Mouse (Mus musculus) stomach, embryonic 15.5 days (tissue): Measurements from ENCODE around the gene Lyst. TPM values are rescaled to one million over a fixed set of nuclear protein-coding genes. Genes with fewer than 3 reads are reported as not detected.

Source experiments
- ATAC-seq: fragments of 200-750 bp; cut with Nextera tagmentation; 2 replicates; pipeline ENCODE4 v1.8.0; 2017; ENCODE audit warnings: low read depth, moderate number of reproducible peaks, moderate TSS enrichment; ENCODE audit not compliant: insufficient read depth, low FRiP score
- H3K27ac ChIP-seq: fragments of 300-500 bp; sonication (generic); 2 replicates; pipeline ENCODE4 v1.5.1; 2015; ENCODE audit warnings: mild to moderate bottlenecking, inconsistent platforms
- H3K27me3 ChIP-seq: fragments of 300-500 bp; sonication (generic); replicated peaks from 2 replicates; pipeline ENCODE4 v1.6.1; 2015; ENCODE audit warnings: inconsistent platforms
- H3K36me3 ChIP-seq: fragments of 300-500 bp; sonication (generic); 2 replicates; pipeline ENCODE4 v1.6.1; 2015; ENCODE audit warnings: inconsistent platforms
- H3K4me1 ChIP-seq: fragments of 300-500 bp; sonication (generic); 2 replicates; pipeline ENCODE4 v1.6.1; 2015; ENCODE audit warnings: inconsistent platforms
- H3K4me2 ChIP-seq: fragments of 300-500 bp; sonication (generic); 2 replicates; pipeline ENCODE4 v1.6.1; 2015; ENCODE audit warnings: mild to moderate bottlenecking, inconsistent platforms
- H3K4me3 ChIP-seq: fragments of 300-500 bp; sonication (generic); replicated peaks from 2 replicates; pipeline ENCODE4 v1.5.1; 2015; ENCODE audit warnings: inconsistent platforms
- H3K9ac ChIP-seq: fragments of 300-500 bp; sonication (generic); 2 replicates; pipeline ENCODE4 v1.6.1; 2015; ENCODE audit warnings: inconsistent platforms
- H3K9me3 ChIP-seq: fragments of 300-500 bp; sonication (generic); 2 replicates; pipeline ENCODE4 v1.6.1; 2016; ENCODE audit warnings: inconsistent platforms
- WGBS: fragments of 180-500 bp; shearing (Covaris S2); methylation state at CpG from one replicate; pipeline ENCODE4 v1.1.7; 2015; 5-methylcytosine and 5-hydroxymethylcytosine counted together
- polyA plus RNA-seq: library from polyadenylated mRNA; unstranded; fragments of >200 nt; fragmentation: Nextera tagmentation; extraction: Ambion mirVana; gene quantifications from 2 replicates; pipeline ENCODE4 v1.2.1, GENCODE M21; 2015

Gene Lyst
- polyA plus RNA-seq, 1 experiment from 2014 or later, result 6.6 TPM

- Histone ChIP-seq H3K27me3 (no peaks in the 10 kb centered on the region), H3K9me3 (no peaks in the 10 kb centered on the region), H3K27ac (no peak overlapping the region), H3K4me1 (no peaks in the 10 kb centered on the region), H3K9ac (no peak overlapping the region), H3K4me3 (no peak overlapping the region), H3K4me2 (no peak overlapping the region), H3K36me3 (no peaks in the 10 kb centered on the region)
- 29% methylated on average over 1 of the region's 1 CpGs for WGBS
- ATAC-seq, result no peak
Measured at GRCm38 (mm10) chr13:13828125-13828524, 237.9 kb downstream of the Lyst start.

Other genes starting within 250 kb of the Lyst start
- 7.8 and 8.1 TPM in 2 replicates for gene Gpr137b, start 196.4 kb upstream of the Lyst start, polyA plus RNA-seq
- 74.2 and 83.5 TPM in 2 replicates for gene Nid1, start 152.8 kb upstream of the Lyst start, polyA plus RNA-seq
- 3.1 and 3.3 TPM in 2 replicates for gene Gng4, start 193.7 kb downstream of the Lyst start, polyA plus RNA-seq